Mouse (Mus musculus) embryonic facial prominence, embryonic 15.5 days (tissue): ENCODE measurements around the gene Rab17. TPM values are rescaled to one million over a fixed set of nuclear protein-coding genes. Genes with fewer than 3 reads are reported as not detected.

Experiments
- ATAC-seq: fragments of 200-750 bp; cut with Nextera tagmentation; 2 replicates; pipeline ENCODE4 v1.8.0; 2017; ENCODE audit warnings: low read depth, moderate TSS enrichment; ENCODE audit not compliant: insufficient number of reproducible peaks, low FRiP score, low TSS enrichment
- H3K27ac ChIP-seq: fragments of 300-500 bp; sonication (generic); replicated peaks from 2 replicates; pipeline ENCODE4 v1.5.1; 2015; ENCODE audit warnings: mild to moderate bottlenecking, inconsistent platforms
- H3K27me3 ChIP-seq: fragments of 300-500 bp; sonication (generic); 2 replicates; pipeline ENCODE4 v1.6.1; 2015; ENCODE audit warnings: inconsistent platforms
- H3K36me3 ChIP-seq: fragments of 300-500 bp; sonication (generic); 2 replicates; pipeline ENCODE4 v1.6.1; 2015; ENCODE audit warnings: mild to moderate bottlenecking, inconsistent platforms
- H3K4me1 ChIP-seq: fragments of 300-500 bp; sonication (generic); 2 replicates; pipeline ENCODE4 v1.6.1; 2015; ENCODE audit warnings: inconsistent platforms
- H3K4me2 ChIP-seq: fragments of 300-500 bp; sonication (generic); replicated peaks from 2 replicates; pipeline ENCODE4 v1.6.1; 2015; ENCODE audit warnings: mild to moderate bottlenecking, inconsistent platforms
- H3K4me3 ChIP-seq: fragments of 300-500 bp; sonication (generic); replicated peaks from 2 replicates; pipeline ENCODE4 v1.5.1; 2015; ENCODE audit warnings: mild to moderate bottlenecking, inconsistent platforms
- H3K9ac ChIP-seq: fragments of 300-500 bp; sonication (generic); 2 replicates; pipeline ENCODE4 v1.6.1; 2015; ENCODE audit warnings: inconsistent platforms
- H3K9me3 ChIP-seq: fragments of 300-500 bp; sonication (generic); replicated peaks from 2 replicates; pipeline ENCODE4 v1.6.1; 2016; ENCODE audit warnings: inconsistent platforms
- WGBS: fragments of 180-500 bp; shearing (Covaris S2); methylation state at CpG from one replicate; pipeline ENCODE4 v1.1.7; 2015; 5-methylcytosine and 5-hydroxymethylcytosine counted together
- polyA plus RNA-seq: library from polyadenylated mRNA; unstranded; fragments of >200 nt; fragmentation: Nextera tagmentation; extraction: Ambion mirVana; gene quantifications from 2 replicates; pipeline ENCODE4 v1.2.1, GENCODE M21; 2015

The Rab17 gene
- polyA plus RNA-seq = 2.4 and 3.1 TPM in 2 replicates

GRCm38 (mm10) chr1:90969347-90969784 is at the start of gene Rab17:
Gene Rab17, minus strand, starts transcription at chr1:90969661.
- H3K36me3 ChIP-seq = no peaks in the 10 kb centered on the region
- H3K9me3 ChIP-seq = no peaks in the 10 kb centered on the region
- H3K9ac ChIP-seq = no peak within 1 kb of the TSS
- peaks cover 43% of the 10 kb centered on the region for H3K4me1 ChIP-seq
- WGBS = 24% methylated on average over 9 of the region's 9 CpGs
- peak within 1 kb of the TSS; percentile 11; the same call in 1 of the 2 replicates for H3K4me3 ChIP-seq
- ATAC-seq = 0 out of 2 replicates have a peak, but pooled peaks have one; percentile 34
- peak within 1 kb of the TSS; percentile 63 for H3K27ac ChIP-seq
- no peaks in the 10 kb centered on the region for H3K27me3 ChIP-seq
- peak within 1 kb of the TSS; percentile 17; the same call in 1 of the 2 replicates for H3K4me2 ChIP-seq

GRCm38 (mm10) chr1:91017111-91017758 is 47.8 kb upstream of the Rab17 start:
- ATAC-seq = 0 out of 2 replicates have a peak, but pooled peaks have one; percentile 48
- WGBS = 16% methylated on average over 20 of the region's 20 CpGs

GRCm38 (mm10) chr1:91015571-91015970 is 46.1 kb upstream of the Rab17 start:
- H3K27ac ChIP-seq = no peak overlapping the region
- no peak overlapping the region for H3K9ac ChIP-seq
- no peak overlapping the region for H3K4me3 ChIP-seq
- H3K4me2 ChIP-seq = no peak overlapping the region
- no peak for ATAC-seq
- no peaks in the 10 kb centered on the region for H3K9me3 ChIP-seq
- 71% methylated on average over 7 of the region's 7 CpGs for WGBS
- peaks cover 26% of the 10 kb centered on the region for H3K4me1 ChIP-seq
- H3K36me3 ChIP-seq = 0 out of 2 replicates have a peak, but pooled peaks cover 1% of the 10 kb centered on the region
- H3K27me3 ChIP-seq = no peaks in the 10 kb centered on the region

More at GRCm38 (mm10) chr1:91017111-91017758, 47.8 kb upstream of the Rab17 start:
- peak overlapping the region; percentile 66 for H3K27ac ChIP-seq
- H3K4me2 ChIP-seq = peak overlapping the region; percentile 29
- H3K27me3 ChIP-seq = no peaks in the 10 kb centered on the region
- H3K36me3 ChIP-seq = 0 out of 2 replicates have a peak, but pooled peaks cover 3% of the 10 kb centered on the region
- no peaks in the 10 kb centered on the region for H3K9me3 ChIP-seq
- H3K9ac ChIP-seq = no peak overlapping the region
- H3K4me1 ChIP-seq = peaks cover 29% of the 10 kb centered on the region
- peak overlapping the region; percentile 7; the same call in 1 of the 2 replicates for H3K4me3 ChIP-seq

- H3K4me2 ChIP-seq = no peak overlapping the region
- WGBS = 51% methylated on average over 3 of the region's 3 CpGs
- ATAC-seq = 0 out of 2 replicates have a peak, but pooled peaks have one; percentile 16
- H3K27me3 ChIP-seq = no peaks in the 10 kb centered on the region
- no peak overlapping the region for H3K4me3 ChIP-seq
- H3K27ac ChIP-seq = no peak overlapping the region
- H3K9ac ChIP-seq = no peak overlapping the region
- H3K4me1 ChIP-seq = peaks cover 26% of the 10 kb centered on the region
- no peaks in the 10 kb centered on the region for H3K9me3 ChIP-seq
- no peaks in the 10 kb centered on the region for H3K36me3 ChIP-seq
These were observed 44.3 kb upstream of the Rab17 start for GRCm38 (mm10) chr1:91013803-91014202.

GRCm38 (mm10) chr1:91011336-91011735 is 41.9 kb upstream of the Rab17 start:
- H3K9me3 ChIP-seq = no peaks in the 10 kb centered on the region
- H3K27me3 ChIP-seq = no peaks in the 10 kb centered on the region
- H3K27ac ChIP-seq = no peak overlapping the region
- no peaks in the 10 kb centered on the region for H3K36me3 ChIP-seq
- H3K4me2 ChIP-seq = no peak overlapping the region
- no peak overlapping the region for H3K4me3 ChIP-seq
- H3K9ac ChIP-seq = no peak overlapping the region
- peaks cover 15% of the 10 kb centered on the region; the same call in 1 of the 2 replicates for H3K4me1 ChIP-seq
- WGBS = 89% methylated on average over 3 of the region's 3 CpGs
- ATAC-seq = no peak

- 80% methylated on average over 2 of the region's 2 CpGs for WGBS
- Histone ChIP-seq H3K27ac (no peak overlapping the region), H3K9me3 (no peaks in the 10 kb centered on the region), H3K36me3 (no peaks in the 10 kb centered on the region), H3K4me3 (no peak overlapping the region), H3K27me3 (no peaks in the 10 kb centered on the region), H3K9ac (no peak overlapping the region), H3K4me2 (no peak overlapping the region), H3K4me1 (peaks cover 15% of the 10 kb centered on the region; the same call in 1 of the 2 replicates)
- no peak for ATAC-seq
These were observed 41.3 kb upstream of the Rab17 start for GRCm38 (mm10) chr1:91010716-91011115.

GRCm38 (mm10) chr1:91010216-91010615 is 40.8 kb upstream of the Rab17 start:
- peaks cover 12% of the 10 kb centered on the region; the same call in 1 of the 2 replicates for H3K4me1 ChIP-seq
- H3K4me3 ChIP-seq = no peak overlapping the region
- H3K27me3 ChIP-seq = no peaks in the 10 kb centered on the region
- H3K27ac ChIP-seq = no peak overlapping the region
- H3K9me3 ChIP-seq = no peaks in the 10 kb centered on the region
- no peak overlapping the region for H3K9ac ChIP-seq
- WGBS = 78% methylated on average over 7 of the region's 7 CpGs
- H3K4me2 ChIP-seq = no peak overlapping the region
- no peaks in the 10 kb centered on the region for H3K36me3 ChIP-seq
- ATAC-seq = no peak

GRCm38 (mm10) chr1:91009266-91009665 is 39.8 kb upstream of the Rab17 start:
- no peaks in the 10 kb centered on the region for H3K36me3 ChIP-seq
- no peak overlapping the region for H3K9ac ChIP-seq
- peaks cover 12% of the 10 kb centered on the region; the same call in 1 of the 2 replicates for H3K4me1 ChIP-seq
- no peaks in the 10 kb centered on the region for H3K27me3 ChIP-seq
- H3K4me3 ChIP-seq = no peak overlapping the region
- H3K9me3 ChIP-seq = no peaks in the 10 kb centered on the region
- H3K4me2 ChIP-seq = no peak overlapping the region
- no peak for ATAC-seq
- WGBS = 80% methylated on average over 6 of the region's 6 CpGs
- H3K27ac ChIP-seq = no peak overlapping the region

- Histone ChIP-seq H3K4me2 (no peak overlapping the region), H3K36me3 (no peaks in the 10 kb centered on the region), H3K4me1 (peaks cover 7% of the 10 kb centered on the region; the same call in 1 of the 2 replicates), H3K27me3 (no peaks in the 10 kb centered on the region), H3K9me3 (no peaks in the 10 kb centered on the region), H3K4me3 (no peak overlapping the region), H3K27ac (no peak overlapping the region), H3K9ac (no peak overlapping the region)
- 90% methylated on average over 9 of the region's 9 CpGs for WGBS
- ATAC-seq = no peak
These were observed 39.3 kb upstream of the Rab17 start for GRCm38 (mm10) chr1:91008746-91009145.

- no peak overlapping the region for H3K4me3 ChIP-seq
- no peaks in the 10 kb centered on the region for H3K27me3 ChIP-seq
- WGBS = 94% methylated on average over 14 of the region's 14 CpGs
- H3K4me2 ChIP-seq = no peak overlapping the region
- H3K36me3 ChIP-seq = no peaks in the 10 kb centered on the region
- H3K9ac ChIP-seq = no peak overlapping the region
- 0 out of 2 replicates have a peak, but pooled peaks cover 4% of the 10 kb centered on the region for H3K4me1 ChIP-seq
- no peaks in the 10 kb centered on the region for H3K9me3 ChIP-seq
- no peak for ATAC-seq
- no peak overlapping the region for H3K27ac ChIP-seq
These were observed 38.8 kb upstream of the Rab17 start for GRCm38 (mm10) chr1:91008147-91008682.

- ATAC-seq = no peak
- H3K4me3 ChIP-seq = no peak overlapping the region
- no peak overlapping the region for H3K9ac ChIP-seq
- WGBS = 84% methylated on average over 9 of the region's 9 CpGs
- peaks cover 8% of the 10 kb centered on the region; the same call in 1 of the 2 replicates for H3K4me1 ChIP-seq
- H3K27me3 ChIP-seq = no peaks in the 10 kb centered on the region
- no peaks in the 10 kb centered on the region for H3K9me3 ChIP-seq
- no peak overlapping the region for H3K27ac ChIP-seq
- no peaks in the 10 kb centered on the region for H3K36me3 ChIP-seq
- no peak overlapping the region for H3K4me2 ChIP-seq
These were observed 37.2 kb upstream of the Rab17 start for GRCm38 (mm10) chr1:91006708-91007107.
